Mouse (Mus musculus) small intestine, adult 2 months (tissue): ENCODE data around the gene Rhbdd2.

Source experiments
- CTCF ChIP-seq: fragments of 200-500 bp; IDR thresholded peaks from 2 replicates; pipeline ENCODE4 v1.5.1; 2012; ENCODE audit warnings: low read depth, mild to moderate bottlenecking, control low read depth, inconsistent platforms, low read length, moderate library complexity, mixed read lengths; ENCODE audit not compliant: insufficient replicate concordance, insufficient read length; ENCODE audit errors: extremely low read depth
- POLR2A ChIP-seq: fragments of 200-500 bp; IDR thresholded peaks from 2 replicates; pipeline ENCODE4 v1.6.1; 2012; ENCODE audit warnings: low read depth, mild to moderate bottlenecking, control low read depth, inconsistent platforms, low read length, moderate library complexity

GRCm38 (mm10) chr5:135676696-135677095 is 44.3 kb downstream of the Rhbdd2 start:
- TF ChIP-seq CTCF (no peak), POLR2A (no peak)
